Mouse (Mus musculus): ENCODE results near the gene Wfdc15b.

Wfdc15b gene

GRCm38 (mm10) chr2:164180124-164180523, 41.3 kb downstream of the Wfdc15b start:
- peak; percentile 54 for DNase-seq (ENCODE audit: low read depth, low spot score)

- no peak for DNase-seq (ENCODE audit: low read depth, low spot score)
These were observed 43.6 kb downstream of the Wfdc15b start for GRCm38 (mm10) chr2:164177831-164178230.

GRCm38 (mm10) chr2:164175850-164176249, 45.6 kb downstream of the Wfdc15b start:
- DNase-seq (ENCODE audit: low read depth, low spot score): no peak

- DNase-seq (ENCODE audit: low read depth, low spot score): no peak
These were observed 46.6 kb downstream of the Wfdc15b start for GRCm38 (mm10) chr2:164174649-164175395.

GRCm38 (mm10) chr2:164173394-164173793, 48.1 kb downstream of the Wfdc15b start:
- DNase-seq (ENCODE audit: low read depth, low spot score): no peak

GRCm38 (mm10) chr2:164170902-164171301, 50.6 kb downstream of the Wfdc15b start, which contains the start of gene Kcns1:
Gene Kcns1, minus strand, starts transcription at chr2:164171113.
- no peak for DNase-seq (ENCODE audit: low read depth, low spot score)

- no peak for DNase-seq (ENCODE audit: low read depth, low spot score)
These were observed 51.1 kb downstream of the Wfdc15b start for GRCm38 (mm10) chr2:164170326-164170725.

GRCm38 (mm10) chr2:164168571-164168946, 52.9 kb downstream of the Wfdc15b start:
- peak; percentile 82 for DNase-seq (ENCODE audit: low read depth, low spot score)

GRCm38 (mm10) chr2:164167752-164168570, 53.5 kb downstream of the Wfdc15b start:
- peak; percentile 72 for DNase-seq (ENCODE audit: low read depth, low spot score)

- no peak for DNase-seq (ENCODE audit: low read depth, low spot score)
These were observed 56.5 kb downstream of the Wfdc15b start for GRCm38 (mm10) chr2:164164941-164165340.

All from ZHBTc4 (cell line).